In genomic region chr9:106566437-106566836, GRCm38 (mm10) we compare ENCODE assay signal across 11 mouse cellular contexts. TPM values are rescaled to one million over a fixed set of nuclear protein-coding genes. Genes with fewer than 3 reads are reported as not detected.
DNase-seq lines count a peak whose midpoint lies in the region; ATAC-seq lines count a peak whose summit lies in the region.
"Had no signal": no experiment of that assay in that cellular context is flagged by ENCODE, and none has a peak within 500 bp of the region (broad histone marks: within the 10 kb centered on the region; RNA-seq: fewer than 3 reads in every experiment).

No protein-coding gene starts in this region.

- H3K27ac ChIP-seq in liver, embryonic 16.5 days (ENCODE audit: low read length) = no peak overlapping the region
- no peak overlapping the region for H3K27ac ChIP-seq in neural tube, embryonic 15.5 days (replicated peaks)
- H3K27ac ChIP-seq: neural tube, embryonic 13.5 days had no signal

- ATAC-seq in liver, embryonic 16.5 days (ENCODE audit: low read depth) = 0 out of 2 replicates have a peak, but pooled peaks have one; percentile 43
- no peak for ATAC-seq in neural tube, embryonic 15.5 days (ENCODE audit: low FRiP score)

- no peaks in the 10 kb centered on the region for H3K27me3 ChIP-seq in liver, embryonic 16.5 days (ENCODE audit: control insufficient read depth, insufficient read depth, low read depth, low read length)
- no peaks in the 10 kb centered on the region for H3K27me3 ChIP-seq in neural tube, embryonic 15.5 days (replicated peaks)
- H3K27me3 ChIP-seq: neural tube, embryonic 13.5 days had no signal

- DNase-seq in heart, adult 8-10 months (ENCODE audit: low spot score) = peak; percentile 13
- no peak for DNase-seq in heart, postnatal 4 days
- peak; percentile 34 for DNase-seq in kidney, adult 11 months
- DNase-seq in thymus, postnatal 14 days = peak; percentile 13
- DNase-seq in right cerebral cortex, postnatal 10 days (ENCODE audit: low spot score in 2 of 2) = no peak
- no peak for DNase-seq in layer of hippocampus, postnatal 36 days
- DNase-seq: gastrocnemius, postnatal 14 days had no signal

- no peak overlapping the region for H3K4me3 ChIP-seq in liver, embryonic 16.5 days (ENCODE audit: low read depth, low read length)
- H3K4me3 ChIP-seq in neural tube, embryonic 15.5 days (replicated peaks) = no peak overlapping the region
- H3K4me3 ChIP-seq: neural tube, embryonic 13.5 days had no signal

- 33% methylated on average over 11 of the region's 11 CpGs for WGBS in liver, embryonic 16.5 days (ENCODE audit: insufficient replicate concordance)
- 46% methylated on average over 11 of the region's 11 CpGs for WGBS in neural tube, embryonic 15.5 days

- no peaks in the 10 kb centered on the region for H3K9me3 ChIP-seq in liver, embryonic 16.5 days (replicated peaks; ENCODE audit: control insufficient read depth, low read length)
- no peaks in the 10 kb centered on the region for H3K9me3 ChIP-seq in neural tube, embryonic 15.5 days (replicated peaks)
- H3K9me3 ChIP-seq: neural tube, embryonic 13.5 days had no signal

- H3K4me1 ChIP-seq in liver, embryonic 16.5 days (ENCODE audit: control insufficient read depth, low read depth, low read length) = no peaks in the 10 kb centered on the region
- no peaks in the 10 kb centered on the region for H3K4me1 ChIP-seq in neural tube, embryonic 15.5 days
- H3K4me1 ChIP-seq: neural tube, embryonic 13.5 days had no signal

- H3K36me3 ChIP-seq in liver, embryonic 16.5 days (ENCODE audit: control insufficient read depth, insufficient read depth) = no peaks in the 10 kb centered on the region
- H3K36me3 ChIP-seq in neural tube, embryonic 15.5 days = no peaks in the 10 kb centered on the region
- H3K36me3 ChIP-seq: neural tube, embryonic 13.5 days had no signal

- H3K9ac ChIP-seq in liver, embryonic 16.5 days (ENCODE audit: low read depth, low read length) = no peak overlapping the region
- no peak overlapping the region for H3K9ac ChIP-seq in neural tube, embryonic 15.5 days (replicated peaks)
- H3K9ac ChIP-seq: neural tube, embryonic 13.5 days had no signal

- peak overlapping the region; percentile 18; the same call in 1 of the 2 replicates for H3K4me2 ChIP-seq in liver, embryonic 16.5 days (ENCODE audit: low read depth, low read length)
- H3K4me2 ChIP-seq in neural tube, embryonic 15.5 days = no peak overlapping the region
- H3K4me2 ChIP-seq: neural tube, embryonic 13.5 days had no signal

RNA-seq across cellular contexts. Expression of gene Iqcf4, which starts 4.4 kb away (rescaled TPM):
- total RNA-seq in heart, adult 8-10 months (2022) = not detected
- total RNA-seq in heart, postnatal 4 days (2021) = not detected
- polyA plus RNA-seq in liver, embryonic 16.5 days (2015; fragmentation: Nextera tagmentation; extraction: Ambion mirVana) = not detected in 2 replicates
- total RNA-seq in layer of hippocampus, postnatal 36 days (2021) = not detected
- not detected in 2 replicates for polyA plus RNA-seq in neural tube, embryonic 15.5 days (2015; fragmentation: Nextera tagmentation; extraction: Ambion mirVana)
- total RNA-seq: gastrocnemius, postnatal 14 days; left cerebral cortex, postnatal 10 days had no signal
- polyA plus RNA-seq: neural tube, embryonic 13.5 days had no signal

RNA-seq across cellular contexts. Expression of gene Iqcf3, which starts 5.0 kb away (rescaled TPM):
- total RNA-seq in heart, adult 8-10 months (2022) = not detected
- total RNA-seq in heart, postnatal 4 days (2021) = not detected
- not detected in 2 replicates for polyA plus RNA-seq in liver, embryonic 16.5 days (2015; fragmentation: Nextera tagmentation; extraction: Ambion mirVana)
- not detected for total RNA-seq in layer of hippocampus, postnatal 36 days (2021)
- not detected in 2 replicates for polyA plus RNA-seq in neural tube, embryonic 15.5 days (2015; fragmentation: Nextera tagmentation; extraction: Ambion mirVana)
- total RNA-seq: gastrocnemius, postnatal 14 days; left cerebral cortex, postnatal 10 days had no signal
- polyA plus RNA-seq: neural tube, embryonic 13.5 days had no signal

RNA-seq across cellular contexts. Expression of gene Iqcf5, which starts 52.1 kb away (rescaled TPM):
- not detected for total RNA-seq in heart, adult 8-10 months (2022)
- not detected for total RNA-seq in heart, postnatal 4 days (2021)
- not detected in 2 replicates for polyA plus RNA-seq in liver, embryonic 16.5 days (2015; fragmentation: Nextera tagmentation; extraction: Ambion mirVana)
- not detected for total RNA-seq in layer of hippocampus, postnatal 36 days (2021)
- not detected in 2 replicates for polyA plus RNA-seq in neural tube, embryonic 15.5 days (2015; fragmentation: Nextera tagmentation; extraction: Ambion mirVana)
- total RNA-seq: gastrocnemius, postnatal 14 days had no signal
- polyA plus RNA-seq: neural tube, embryonic 13.5 days had no signal

RNA-seq across cellular contexts. Expression of gene Iqcf6, which starts 59.9 kb away (rescaled TPM):
- not detected for total RNA-seq in heart, adult 8-10 months (2022)
- not detected for total RNA-seq in heart, postnatal 4 days (2021)
- polyA plus RNA-seq in liver, embryonic 16.5 days (2015; fragmentation: Nextera tagmentation; extraction: Ambion mirVana) = not detected in 2 replicates
- not detected for total RNA-seq in layer of hippocampus, postnatal 36 days (2021)
- not detected in 2 replicates for polyA plus RNA-seq in neural tube, embryonic 15.5 days (2015; fragmentation: Nextera tagmentation; extraction: Ambion mirVana)
- total RNA-seq: gastrocnemius, postnatal 14 days; left cerebral cortex, postnatal 10 days had no signal
- polyA plus RNA-seq: neural tube, embryonic 13.5 days had no signal

Comparison
In these comparisons a context has a peak if more than half of its experiments do, and no peak if none do; other contexts are left out.
1. DNase-seq: peak in heart, adult 8-10 months (single experiment), kidney, adult 11 months (single experiment) and thymus, postnatal 14 days (single experiment); none in heart, postnatal 4 days (single experiment), right cerebral cortex, postnatal 10 days (0 of 2) and layer of hippocampus, postnatal 36 days (0 of 2).